Mouse (Mus musculus) lung, adult 18-20 months (tissue): ENCODE data around the gene Xrcc5.

ENCODE experiments used
- DNase-seq, 2 experiments: peaks; one replicate each; pipeline ENCODE4 v3.0.0; 2022; ENCODE audit warnings: mixed read lengths in 2 of 2

Xrcc5 gene

GRCm38 (mm10) chr1:72400616-72401015 lies 93.4 kb downstream of the Xrcc5 start:
- DNase-seq = no peak

GRCm38 (mm10) chr1:72401331-72402069 lies 94.3 kb downstream of the Xrcc5 start:
- DNase-seq = no peak

GRCm38 (mm10) chr1:72406505-72407079 lies 99.4 kb downstream of the Xrcc5 start:
- DNase-seq = no peak

DNA sequence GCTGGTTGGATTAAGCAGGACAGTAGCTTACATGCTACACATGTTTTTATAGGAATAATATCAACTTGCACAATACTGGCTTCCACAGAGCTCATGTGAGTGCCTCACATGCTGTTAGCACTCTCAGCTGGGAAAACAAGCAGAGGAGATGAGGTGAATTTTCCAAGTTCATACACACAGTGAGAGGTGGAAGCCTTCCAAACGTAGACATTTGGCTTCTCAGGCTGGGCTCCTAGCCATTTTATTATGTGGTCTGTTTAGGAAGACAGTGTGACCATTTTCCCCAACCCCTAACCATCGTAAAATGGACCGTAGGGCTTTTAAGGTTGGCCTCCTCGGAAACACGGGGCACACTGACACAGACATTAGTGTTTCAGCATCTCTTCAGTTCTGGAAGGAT lies 102.7 kb downstream of the Xrcc5 start:
- no peak for DNase-seq

DNA sequence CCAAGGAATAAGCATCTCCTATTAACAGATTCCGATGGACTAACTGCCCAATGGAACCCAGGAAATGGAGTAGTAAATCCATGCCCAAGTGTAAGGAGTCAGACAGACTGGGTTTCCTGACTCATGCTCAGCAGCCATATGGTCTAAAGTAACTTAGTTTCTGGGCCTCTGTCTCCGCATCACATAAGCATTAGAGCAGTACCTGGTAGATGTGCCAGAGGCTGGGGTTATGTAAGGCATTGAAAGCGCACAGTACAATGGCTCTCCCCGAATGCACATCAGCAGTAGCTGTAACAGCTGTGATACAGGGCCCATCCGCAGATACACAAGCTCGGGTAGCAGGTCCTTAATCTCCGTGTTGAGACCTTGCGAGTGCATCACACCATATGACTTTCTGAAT lies 103.9 kb downstream of the Xrcc5 start:
- no peak for DNase-seq

DNA sequence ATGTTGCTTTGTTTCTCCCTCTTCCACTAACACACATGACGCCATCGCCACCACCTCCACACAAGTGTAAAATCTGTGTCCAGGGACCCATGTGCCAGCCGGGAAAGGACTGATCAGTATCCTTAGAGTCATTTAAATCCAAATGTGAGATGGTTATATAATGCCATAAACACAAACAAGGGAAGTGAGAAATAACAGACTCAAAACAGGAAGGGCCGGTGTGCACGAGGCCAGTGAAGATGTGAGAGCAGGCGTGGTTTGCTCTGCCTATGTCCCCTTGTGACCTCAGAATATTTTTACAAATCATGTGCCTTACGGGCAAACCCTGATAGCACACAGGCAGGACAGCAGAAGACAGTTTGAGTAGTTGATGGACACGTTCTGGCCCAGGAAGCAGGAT lies 106.0 kb downstream of the Xrcc5 start:
- DNase-seq = no peak

GRCm38 (mm10) chr1:72414133-72414532 lies 106.9 kb downstream of the Xrcc5 start:
- DNase-seq = no peak

DNA sequence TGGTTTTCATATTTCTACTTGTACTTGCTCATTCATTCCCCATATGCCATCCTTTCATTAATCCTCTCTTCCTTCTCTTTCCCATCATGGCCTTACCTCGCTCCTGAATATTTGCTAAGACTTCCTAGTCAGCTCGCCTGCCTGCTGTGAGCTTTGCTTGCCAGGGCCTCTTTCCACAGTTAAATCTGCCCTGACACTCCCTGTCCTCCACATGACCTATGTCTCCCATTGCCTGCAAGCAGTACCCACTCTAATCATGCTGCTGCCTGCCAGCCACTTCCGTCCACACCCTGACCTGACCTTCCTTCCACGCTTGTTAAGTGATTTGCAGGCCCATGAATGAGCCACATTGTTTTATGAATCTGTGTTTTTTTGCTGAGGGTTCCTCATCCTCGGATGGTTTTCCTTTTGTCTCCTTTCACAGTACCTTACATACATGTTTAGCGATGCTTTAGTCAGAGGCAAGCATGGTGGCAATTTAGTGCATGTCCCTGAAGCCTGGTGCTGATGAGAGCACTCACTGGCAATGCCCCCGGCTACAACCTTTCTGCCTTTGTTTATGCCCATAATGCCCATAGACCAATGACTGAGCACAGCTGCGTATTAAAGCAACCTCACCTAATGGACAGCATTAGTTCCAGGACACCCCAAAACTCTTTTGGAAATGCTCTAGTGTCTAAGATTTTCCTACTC lies 107.5 kb downstream of the Xrcc5 start:
- DNase-seq = no peak

DNA sequence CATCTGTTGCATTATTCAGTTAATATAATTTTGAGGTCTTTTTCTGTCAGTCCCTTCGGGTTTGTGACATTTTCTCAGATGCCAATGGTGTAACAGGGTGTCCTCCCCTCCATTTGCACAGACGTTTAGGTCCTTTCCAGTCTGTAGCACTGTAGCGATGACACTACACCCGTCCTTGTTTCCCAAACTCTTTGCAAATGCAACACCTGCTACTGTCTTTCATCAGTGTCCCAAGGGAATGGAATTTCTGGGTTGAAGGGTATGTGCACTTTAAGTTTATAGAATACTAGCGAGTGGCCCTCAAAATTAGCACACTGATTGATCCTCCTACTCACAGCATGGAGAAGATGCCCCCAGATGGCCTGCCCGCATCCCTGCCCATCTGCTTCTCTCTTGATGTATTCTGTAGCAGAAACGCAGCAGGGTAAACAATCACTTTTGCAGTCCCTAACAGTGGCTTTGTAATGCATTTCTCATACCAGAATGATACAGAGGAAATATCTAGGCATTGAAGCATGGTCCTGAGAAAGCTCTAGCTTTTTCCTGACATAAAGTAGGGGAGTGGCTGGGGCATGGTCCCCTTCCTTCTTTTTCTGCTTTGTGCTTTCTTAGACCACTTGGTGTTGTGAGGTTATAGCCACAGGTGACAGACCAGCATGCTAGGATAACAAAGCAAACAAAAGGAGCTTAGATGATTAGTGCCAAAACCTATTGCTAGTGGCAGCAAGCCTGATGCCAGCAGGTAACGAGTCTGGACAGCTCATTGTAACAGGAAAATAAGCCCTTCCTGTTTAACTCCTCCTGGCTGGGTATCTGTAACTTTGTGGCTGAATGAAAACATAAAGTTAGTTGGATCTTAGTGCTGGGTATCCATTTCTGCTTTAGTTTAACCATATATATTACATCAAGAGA lies 111.8 kb downstream of the Xrcc5 start:
- no peak for DNase-seq

DNA sequence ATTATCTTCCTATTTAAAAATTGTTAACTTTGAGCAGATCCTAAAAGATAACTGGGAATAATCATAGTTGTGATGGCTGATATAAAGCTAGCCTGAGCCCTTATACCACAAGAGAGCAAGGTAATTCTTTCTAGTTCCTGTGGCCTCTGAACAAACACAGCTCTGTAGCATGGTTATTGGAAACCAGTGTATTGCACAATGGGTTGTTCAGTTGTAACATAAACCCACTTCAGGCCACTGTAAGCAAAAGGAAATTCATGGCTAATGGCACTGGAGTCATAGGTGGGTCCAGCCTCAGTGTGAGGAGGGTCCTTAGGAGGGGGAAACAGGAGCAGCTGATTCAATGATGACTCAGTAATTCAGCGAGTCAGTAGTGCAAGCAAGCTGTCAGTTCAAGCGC lies 113.0 kb downstream of the Xrcc5 start:
- peak in 1 of 2 experiments; percentile 42 for DNase-seq

DNA sequence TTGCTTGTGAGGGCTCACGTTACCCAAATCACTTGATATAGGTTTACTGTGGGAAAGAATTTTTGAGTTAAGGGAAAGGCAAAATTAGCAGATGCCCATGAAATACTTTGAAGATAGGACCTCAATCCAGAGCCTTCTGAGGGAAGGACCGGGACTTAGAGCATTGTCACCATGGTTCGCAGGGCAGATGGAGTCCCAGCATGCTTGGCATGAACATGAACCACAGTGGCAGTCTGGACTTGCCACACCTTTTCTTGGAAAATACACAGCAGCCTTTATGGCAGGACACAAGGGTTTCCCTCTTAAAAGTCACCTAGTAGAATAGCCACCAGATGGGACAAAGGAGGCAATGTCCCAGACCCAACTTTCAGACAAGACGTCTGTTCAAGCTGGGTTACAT lies 114.9 kb downstream of the Xrcc5 start:
- DNase-seq = no peak

- no peak for DNase-seq
Measured at GRCm38 (mm10) chr1:72426456-72426855, 119.2 kb downstream of the Xrcc5 start.

GRCm38 (mm10) chr1:72428526-72428925 lies 121.3 kb downstream of the Xrcc5 start:
- DNase-seq = peak; percentile 41 to 53

DNA sequence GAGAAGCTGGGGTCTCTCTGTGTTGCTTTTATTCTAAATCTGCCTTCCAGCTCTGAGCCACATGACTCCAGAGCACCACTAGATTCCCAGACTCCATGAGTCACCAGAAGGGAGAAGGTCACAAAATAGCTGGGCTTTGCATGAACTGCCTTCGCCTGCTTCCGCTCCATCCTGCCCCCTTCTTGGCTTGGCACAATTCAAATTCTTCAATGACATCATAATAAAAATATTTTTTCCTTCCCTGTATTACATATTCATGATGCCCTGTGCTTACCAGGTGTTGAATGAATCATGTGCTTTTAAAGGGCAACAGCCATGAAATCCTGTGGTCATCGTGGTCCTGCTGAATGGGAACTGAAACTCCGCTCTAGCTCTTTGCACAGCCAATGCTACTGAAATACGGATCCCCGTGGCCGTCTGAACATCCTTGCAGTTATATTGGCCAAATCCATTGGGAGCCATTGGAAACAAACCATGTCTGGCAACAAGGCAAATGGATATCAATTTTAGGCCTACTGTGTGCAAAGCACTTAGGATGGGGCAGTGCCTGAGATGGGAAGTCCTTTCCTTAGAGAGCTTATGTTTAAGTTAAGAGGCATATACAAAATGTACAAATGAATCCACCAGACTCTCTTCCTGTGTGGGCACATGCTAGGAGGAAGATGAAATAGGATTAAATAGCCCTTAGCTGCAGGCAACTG lies 122.0 kb downstream of the Xrcc5 start:
- DNase-seq = peak; percentile 15 to 19

DNA sequence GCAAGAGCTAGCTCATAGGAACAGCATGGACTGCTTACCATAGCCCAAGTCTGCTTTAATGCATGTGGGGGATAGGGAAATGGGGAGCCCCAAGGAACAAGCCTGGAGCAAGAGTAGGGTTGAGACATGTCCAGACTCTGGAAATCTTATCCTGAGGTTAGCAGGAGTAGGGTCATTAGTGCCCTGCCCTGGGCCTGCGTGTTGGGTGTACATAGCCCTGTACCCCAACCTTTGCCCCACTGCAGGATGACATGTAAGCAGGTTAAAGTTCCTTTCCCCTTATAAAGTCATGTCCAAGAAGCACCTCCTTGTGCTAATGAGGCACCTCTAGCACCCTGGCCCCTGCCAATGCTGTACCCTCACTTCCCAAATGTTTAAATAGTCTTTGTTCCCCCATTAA lies 125.4 kb downstream of the Xrcc5 start:
- no peak for DNase-seq

- no peak for DNase-seq
Measured at GRCm38 (mm10) chr1:72434510-72434909, 127.3 kb downstream of the Xrcc5 start.

DNA sequence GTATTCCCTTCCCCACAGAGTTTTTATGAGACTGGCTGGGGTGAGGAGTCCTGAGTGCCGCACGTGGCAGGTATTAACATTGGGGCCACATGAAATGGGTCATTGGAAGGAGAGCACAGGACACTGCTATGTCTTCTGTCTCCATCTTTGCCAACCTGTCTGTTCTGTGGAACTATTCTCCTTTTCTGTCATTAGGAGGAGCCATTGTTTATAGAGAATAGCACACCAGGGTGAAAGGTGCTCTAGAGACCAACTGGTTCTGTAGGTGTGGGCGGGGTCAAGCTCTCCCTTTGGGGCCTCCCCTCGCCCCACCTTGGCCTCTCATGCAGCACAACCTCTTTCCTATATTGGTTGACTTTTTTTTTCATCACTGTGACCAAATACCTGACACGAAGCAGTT lies 129.7 kb downstream of the Xrcc5 start:
- no peak for DNase-seq

DNA sequence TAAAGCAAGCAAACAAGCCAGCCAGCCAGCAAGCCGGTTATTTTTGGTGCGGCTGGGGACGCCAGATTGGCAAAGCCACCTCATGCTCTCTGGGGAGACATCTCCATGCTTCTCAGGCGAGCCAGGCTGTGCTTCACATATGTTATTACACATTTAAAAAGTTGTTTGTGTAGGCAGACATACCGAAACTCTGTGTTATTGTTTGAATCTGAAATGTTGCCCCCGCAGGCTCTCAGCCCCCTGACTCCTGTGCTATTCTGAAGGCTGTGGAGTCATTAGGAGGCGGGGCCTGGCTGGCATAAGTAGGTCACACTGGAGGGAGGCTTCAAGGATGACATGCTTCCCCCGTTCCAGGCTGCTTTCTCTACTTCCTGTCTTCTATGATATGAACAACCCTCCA lies 131.9 kb downstream of the Xrcc5 start:
- DNase-seq = no peak

DNA sequence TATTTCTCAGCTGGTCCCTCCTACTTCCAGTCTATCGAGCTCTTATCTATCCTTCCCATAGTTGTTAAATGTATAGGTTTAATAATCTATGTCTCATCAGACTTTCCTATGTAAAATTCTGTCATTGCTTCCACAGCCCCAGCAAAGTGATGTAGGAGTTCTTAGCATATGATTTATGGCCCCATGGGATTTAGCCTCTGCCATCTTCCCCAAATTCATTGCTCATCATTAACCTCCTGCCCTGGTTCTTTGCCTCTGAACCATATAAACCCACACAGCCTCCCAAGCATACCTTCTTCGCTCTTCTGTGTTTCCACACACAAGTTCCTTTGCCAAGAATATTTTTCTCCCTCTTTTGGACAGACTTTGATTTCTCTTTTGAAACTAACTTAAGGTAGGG lies 135.5 kb downstream of the Xrcc5 start:
- no peak for DNase-seq
